Mouse (Mus musculus) spleen, adult 2 months (tissue): Measurements from ENCODE around the gene Atp10a.

Experiments
- CTCF ChIP-seq: fragments of 200-500 bp; IDR thresholded peaks from 2 replicates; pipeline ENCODE4 v1.5.1; 2011; ENCODE audit warnings: mild to moderate bottlenecking, inconsistent platforms; ENCODE audit not compliant: insufficient read depth, insufficient read length, insufficient replicate concordance; ENCODE audit errors: extremely low read depth
- POLR2A ChIP-seq: fragments of 200-500 bp; IDR thresholded peaks from 2 replicates; pipeline ENCODE4 v1.6.1; 2011; ENCODE audit warnings: low read depth, low read length, inconsistent platforms

GRCm38 (mm10) chr7:58695661-58696060, 39.7 kb downstream of the Atp10a start:
- TF ChIP-seq CTCF (no peak), POLR2A (no peak)
